Mouse (Mus musculus): Measurements from ENCODE around the gene Olfr273. TPM values are rescaled to one million over a fixed set of nuclear protein-coding genes. Genes with fewer than 3 reads are reported as not detected.
"Not testable (repeated sequence)": the region's sequence is repeated elsewhere in the genome, so short reads cannot be mapped to it uniquely, and the experiment has no call there.

The Olfr273 gene
- polyA plus RNA-seq (2015; fragmentation: Nextera tagmentation; extraction: Ambion mirVana), result not detected in 2 replicates

GRCm38 (mm10) chr4:52859136-52859535, at the start of gene Olfr273:
Olfr273 (minus strand) TSS chr4:52859236.
- no peak for DNase-seq (ENCODE audit: low spot score)

- DNase-seq (ENCODE audit: low spot score), result no peak
Measured at GRCm38 (mm10) chr4:52864156-52864555, 5.1 kb upstream of the Olfr273 start.

- no peak for DNase-seq (ENCODE audit: low spot score)
Measured at GRCm38 (mm10) chr4:52849672-52850071, 9.4 kb downstream of the Olfr273 start.

- DNase-seq (ENCODE audit: low spot score), result no peak
Measured at GRCm38 (mm10) chr4:52849039-52849635, 9.9 kb downstream of the Olfr273 start.

GRCm38 (mm10) chr4:52845411-52845810, 13.6 kb downstream of the Olfr273 start:
- DNase-seq (ENCODE audit: low spot score), result not testable (repeated sequence)

GRCm38 (mm10) chr4:52821375-52821774, 37.7 kb downstream of the Olfr273 start:
- no peak for DNase-seq (ENCODE audit: low spot score)

GRCm38 (mm10) chr4:52814304-52814703, 44.7 kb downstream of the Olfr273 start, which contains the start of gene Olfr275:
Olfr275 (plus strand) TSS chr4:52814604.
- no peak for DNase-seq (ENCODE audit: low spot score)

GRCm38 (mm10) chr4:52811871-52812270, 47.2 kb downstream of the Olfr273 start:
- no peak for DNase-seq (ENCODE audit: low spot score)

Other genes starting within 250 kb of the Olfr273 start
- gene Olfr275, start 44.6 kb downstream of the Olfr273 start, polyA plus RNA-seq (2015; fragmentation: Nextera tagmentation; extraction: Ambion mirVana), result not detected in 2 replicates
- gene Olfr272, start 59.9 kb upstream of the Olfr273 start, polyA plus RNA-seq (2015; fragmentation: Nextera tagmentation; extraction: Ambion mirVana), result not detected in 2 replicates
- not detected in 2 replicates for gene Olfr270, start 105.3 kb upstream of the Olfr273 start, polyA plus RNA-seq (2015; fragmentation: Nextera tagmentation; extraction: Ambion mirVana)
- gene Nipsnap3a, start 130.0 kb upstream of the Olfr273 start, polyA plus RNA-seq (2015; fragmentation: Nextera tagmentation; extraction: Ambion mirVana), result not detected in 2 replicates
- gene Nipsnap3b, start 152.6 kb upstream of the Olfr273 start, polyA plus RNA-seq (2015; fragmentation: Nextera tagmentation; extraction: Ambion mirVana), result 70.1 and 71.6 TPM in 2 replicates